Mouse (Mus musculus) skeletal muscle tissue, adult 2 months (tissue): Measurements from ENCODE around the gene Rreb1.
A peak's percentile ranks its signal among the peaks of the same experiment; 100 is the strongest.
"Not testable (repeated sequence)": the region's sequence is repeated elsewhere in the genome, so short reads cannot be mapped to it uniquely, and the experiment has no call there.

ENCODE experiments used
- DNase-seq: peaks from one replicate; pipeline ENCODE4 v3.0.0-alpha.2; 2012; ENCODE audit warnings: low read depth, low spot score

Rreb1 gene

DNA sequence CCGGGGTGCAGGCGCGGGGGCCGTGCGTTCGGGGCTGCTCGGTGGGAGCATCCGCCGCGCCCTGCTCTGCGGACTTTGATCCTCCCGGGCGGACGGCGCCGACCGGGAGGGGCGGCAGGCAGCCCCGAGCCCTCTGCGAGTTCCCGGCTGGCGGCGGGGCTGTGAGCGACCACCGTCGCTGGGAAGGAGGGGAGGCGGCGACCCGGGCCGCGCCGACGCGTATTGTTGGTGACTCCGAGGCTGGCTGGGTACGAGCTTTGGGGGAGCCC, 48.7 kb downstream of the Rreb1 start:
- no peak for DNase-seq

DNA sequence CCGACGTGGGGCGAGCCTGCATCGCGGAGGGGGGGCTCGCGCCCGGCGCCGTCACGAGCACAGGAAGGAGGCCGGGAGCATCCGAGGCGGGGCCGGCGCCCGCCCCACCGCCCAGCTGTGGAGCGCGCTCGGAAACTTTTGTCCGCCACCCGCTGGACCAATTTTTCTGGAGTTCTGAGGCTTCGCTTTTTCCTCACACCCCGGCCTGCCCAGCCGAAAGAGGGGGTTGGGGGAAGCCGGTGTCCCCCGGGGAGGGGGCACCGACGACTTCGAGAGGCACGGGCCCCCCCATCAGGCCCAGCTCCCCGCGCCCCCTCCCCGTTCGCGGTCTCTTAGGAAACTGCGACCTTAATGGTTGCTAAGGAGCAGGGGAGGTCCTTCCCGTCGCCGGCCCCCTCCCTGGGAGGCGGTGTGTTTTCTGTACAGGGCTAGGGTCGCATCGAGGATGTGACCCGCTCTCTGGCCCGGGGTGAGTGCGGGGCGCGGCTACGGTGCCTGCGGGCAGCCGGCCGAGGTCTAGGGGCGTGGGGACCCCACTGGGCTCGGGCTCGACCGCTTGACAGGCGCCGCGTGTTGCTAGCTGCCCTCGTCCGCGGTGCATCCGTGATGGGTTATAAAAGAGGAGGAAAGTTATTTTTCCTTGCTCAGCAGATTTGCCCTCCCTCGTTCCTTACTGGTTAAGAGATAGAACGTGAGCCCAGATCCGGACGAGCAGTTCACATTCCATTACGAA, 49.2 kb downstream of the Rreb1 start:
- peak; percentile 54 for DNase-seq

DNA sequence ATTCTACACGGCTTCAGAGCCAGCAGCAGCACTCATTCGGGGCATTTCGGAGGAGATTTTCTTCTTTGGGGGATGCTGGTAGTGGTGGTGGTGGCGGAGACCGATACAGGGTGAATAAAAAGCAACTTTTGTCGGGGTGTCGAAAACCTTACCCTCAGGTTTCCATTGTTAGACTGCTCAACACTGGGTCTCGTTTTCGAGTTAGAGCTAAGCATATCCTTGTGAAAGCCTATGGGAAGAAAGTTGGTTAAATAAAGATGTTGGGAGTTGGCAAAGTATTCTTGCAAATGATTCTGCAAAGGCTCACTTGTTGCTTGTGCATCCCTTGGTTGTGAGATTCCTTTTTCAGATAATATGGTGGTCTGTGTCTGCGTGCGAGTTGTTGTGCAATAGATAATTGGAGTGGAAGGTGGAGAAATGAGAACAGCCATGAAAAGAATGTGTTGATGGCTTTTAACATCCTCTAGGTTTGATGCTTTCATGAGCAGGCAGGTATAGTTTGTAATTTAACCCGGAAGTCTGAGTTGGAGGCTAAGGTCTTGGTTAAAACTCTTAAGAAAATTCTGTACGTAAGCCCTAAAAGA, 49.9 kb downstream of the Rreb1 start:
- DNase-seq: no peak

DNA sequence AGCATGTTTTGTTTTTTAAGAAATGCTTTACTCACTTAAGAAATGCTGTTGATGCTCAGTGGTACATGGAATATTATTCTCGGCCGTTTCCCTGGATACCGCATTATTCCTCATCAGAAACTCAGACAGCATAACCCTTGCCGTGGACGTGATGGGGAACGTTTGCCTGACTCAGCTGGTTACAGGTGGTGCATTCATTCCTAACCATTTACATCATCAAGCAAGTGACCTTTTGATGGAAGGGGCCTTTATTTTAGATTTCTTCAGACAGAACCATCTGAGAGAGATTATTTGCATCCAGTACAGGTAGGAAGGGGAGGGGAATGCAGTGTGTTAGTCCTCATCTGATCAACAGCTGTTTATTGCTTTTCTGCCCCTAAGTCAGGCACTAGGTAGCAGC, 50.7 kb downstream of the Rreb1 start:
- DNase-seq: no peak

DNA sequence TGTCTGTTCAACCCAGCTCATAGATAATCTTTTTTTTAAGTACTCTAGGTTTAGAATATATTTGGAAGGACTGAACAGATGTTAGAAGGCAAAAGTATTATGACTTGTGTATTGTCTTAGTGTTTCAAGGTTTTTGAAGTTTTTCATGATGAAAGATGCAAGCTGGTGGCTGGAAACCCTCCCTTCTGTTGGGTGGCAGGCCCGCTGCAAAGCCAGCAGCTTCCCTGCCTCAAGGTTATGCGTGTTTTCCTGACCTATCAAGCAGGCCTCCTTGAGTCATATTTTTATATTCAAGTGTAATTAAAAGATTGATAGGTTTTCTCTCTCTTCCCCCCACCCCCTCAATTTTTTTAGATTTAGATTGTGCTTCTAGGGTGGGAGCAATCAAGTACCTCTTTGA, 52.1 kb downstream of the Rreb1 start:
- DNase-seq: no peak

DNA sequence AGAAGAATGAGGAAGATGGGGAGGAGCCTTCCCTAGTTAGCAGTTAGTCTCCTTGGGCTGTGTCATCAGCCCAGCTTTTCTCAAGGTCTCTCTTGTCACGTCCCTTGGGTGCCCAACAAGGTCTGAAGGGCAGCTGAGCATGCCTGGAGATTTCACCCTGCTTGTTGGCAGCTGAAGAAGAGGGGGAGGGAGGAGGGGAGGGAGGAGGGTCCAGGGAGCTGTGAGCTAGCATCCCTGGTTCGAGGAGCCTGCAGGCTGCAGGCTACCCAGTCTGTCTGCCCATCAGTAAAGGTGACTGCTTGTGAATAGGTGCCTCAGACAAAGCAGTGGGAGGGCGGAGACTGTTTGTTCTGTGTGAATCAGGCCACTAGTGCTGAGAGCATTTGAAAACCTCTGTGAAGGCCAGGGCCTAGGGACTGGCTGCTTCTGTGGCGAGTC, 52.7 kb downstream of the Rreb1 start:
- DNase-seq: no peak

DNA sequence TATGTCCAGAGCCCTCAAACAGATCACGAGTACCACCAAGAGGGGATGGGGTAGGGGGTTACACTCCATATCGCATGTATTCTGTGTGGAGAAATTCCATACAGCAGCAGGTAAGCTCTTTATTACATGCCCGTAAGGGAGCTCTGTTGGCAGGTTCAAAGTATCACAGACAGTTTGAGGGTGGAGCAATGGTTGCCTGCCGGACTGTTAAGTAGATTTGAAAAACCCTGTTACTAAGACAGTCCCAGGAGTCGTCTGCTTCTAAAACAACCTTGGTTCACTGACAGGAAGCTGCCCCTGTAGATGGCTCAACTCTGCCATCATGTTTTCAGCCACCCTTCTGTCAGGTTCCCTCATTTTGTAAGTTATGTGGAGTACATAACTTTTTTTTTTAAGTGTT, 54.3 kb downstream of the Rreb1 start:
- DNase-seq: no peak

DNA sequence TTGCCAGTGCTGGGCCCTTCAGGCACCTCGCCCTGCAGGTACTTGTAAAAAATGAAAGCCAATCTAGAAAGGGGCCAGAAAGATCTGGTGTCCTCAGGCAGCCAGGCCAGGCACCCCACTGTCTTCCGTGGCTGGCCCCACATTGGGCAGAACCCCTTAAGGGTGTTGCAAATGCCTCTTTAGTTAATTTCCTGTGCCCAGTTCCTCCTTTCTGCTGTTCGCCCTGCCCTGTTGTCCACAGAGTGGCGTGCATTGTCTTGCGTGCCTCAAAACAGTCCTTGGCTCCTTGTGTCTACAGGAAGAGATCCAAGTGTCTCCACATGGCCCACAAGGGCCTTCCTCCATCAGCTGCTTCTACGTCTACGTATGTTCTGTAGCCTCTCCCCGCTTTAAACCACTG, 55.3 kb downstream of the Rreb1 start:
- no peak for DNase-seq

DNA sequence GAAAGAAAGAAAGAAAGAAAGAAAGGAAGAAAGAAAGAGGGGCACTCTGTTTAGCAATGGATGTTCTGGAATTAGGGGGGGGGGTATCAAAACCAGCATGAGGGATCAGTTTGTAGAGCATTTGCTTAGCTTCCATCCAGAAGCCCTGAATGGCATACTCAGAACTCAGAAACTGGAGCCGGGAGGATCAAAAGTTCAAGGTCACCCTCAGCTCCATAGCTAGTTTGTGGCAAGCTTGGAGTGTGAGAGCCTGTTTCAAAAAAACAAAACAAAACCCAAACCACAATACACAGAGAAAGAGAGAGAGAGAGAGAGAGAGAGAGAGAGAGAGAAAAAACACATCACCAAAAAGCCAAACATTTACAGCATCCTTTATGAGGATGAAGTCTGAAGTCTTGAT, 57.1 kb downstream of the Rreb1 start:
- no peak for DNase-seq

DNA sequence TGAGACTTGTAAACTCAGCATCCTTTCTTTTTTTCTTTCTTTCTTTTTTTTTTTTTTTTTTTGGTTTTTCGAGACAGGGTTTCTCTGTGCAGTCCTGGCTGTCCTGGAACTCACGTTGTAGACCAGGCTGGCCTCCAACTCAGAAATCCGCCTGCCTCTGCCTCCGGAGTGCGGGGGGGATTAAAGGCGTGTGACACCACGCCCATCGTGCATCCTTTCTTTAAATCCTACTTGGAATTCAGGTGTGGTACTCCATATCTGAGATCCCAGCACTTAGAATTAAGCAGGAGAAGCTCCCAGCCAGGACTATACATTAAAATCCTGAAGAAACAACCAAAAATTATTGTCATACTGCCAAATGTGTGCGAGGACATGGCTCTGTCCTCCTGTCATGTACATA, 57.6 kb downstream of the Rreb1 start:
- not testable (repeated sequence) for DNase-seq

DNA sequence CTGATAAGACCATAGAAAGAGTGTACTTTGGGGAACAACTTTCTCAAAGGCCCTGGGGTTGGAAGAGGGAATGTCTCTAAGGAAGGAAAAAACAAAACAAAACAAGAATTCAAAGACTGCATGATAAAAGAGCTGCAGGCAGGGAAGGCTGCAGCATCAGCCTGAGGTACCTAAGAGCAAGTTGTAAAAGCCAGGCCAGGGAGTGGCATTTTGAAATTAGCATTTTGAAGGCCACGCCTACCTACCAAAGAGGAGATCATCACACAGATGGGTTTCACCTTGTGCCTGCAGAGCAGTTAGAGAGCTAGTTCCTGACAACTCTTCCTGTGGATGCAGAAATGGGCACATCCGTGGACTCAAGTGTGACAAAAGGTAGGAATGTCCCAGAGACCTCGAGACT, 59.2 kb downstream of the Rreb1 start:
- DNase-seq: no peak

DNA sequence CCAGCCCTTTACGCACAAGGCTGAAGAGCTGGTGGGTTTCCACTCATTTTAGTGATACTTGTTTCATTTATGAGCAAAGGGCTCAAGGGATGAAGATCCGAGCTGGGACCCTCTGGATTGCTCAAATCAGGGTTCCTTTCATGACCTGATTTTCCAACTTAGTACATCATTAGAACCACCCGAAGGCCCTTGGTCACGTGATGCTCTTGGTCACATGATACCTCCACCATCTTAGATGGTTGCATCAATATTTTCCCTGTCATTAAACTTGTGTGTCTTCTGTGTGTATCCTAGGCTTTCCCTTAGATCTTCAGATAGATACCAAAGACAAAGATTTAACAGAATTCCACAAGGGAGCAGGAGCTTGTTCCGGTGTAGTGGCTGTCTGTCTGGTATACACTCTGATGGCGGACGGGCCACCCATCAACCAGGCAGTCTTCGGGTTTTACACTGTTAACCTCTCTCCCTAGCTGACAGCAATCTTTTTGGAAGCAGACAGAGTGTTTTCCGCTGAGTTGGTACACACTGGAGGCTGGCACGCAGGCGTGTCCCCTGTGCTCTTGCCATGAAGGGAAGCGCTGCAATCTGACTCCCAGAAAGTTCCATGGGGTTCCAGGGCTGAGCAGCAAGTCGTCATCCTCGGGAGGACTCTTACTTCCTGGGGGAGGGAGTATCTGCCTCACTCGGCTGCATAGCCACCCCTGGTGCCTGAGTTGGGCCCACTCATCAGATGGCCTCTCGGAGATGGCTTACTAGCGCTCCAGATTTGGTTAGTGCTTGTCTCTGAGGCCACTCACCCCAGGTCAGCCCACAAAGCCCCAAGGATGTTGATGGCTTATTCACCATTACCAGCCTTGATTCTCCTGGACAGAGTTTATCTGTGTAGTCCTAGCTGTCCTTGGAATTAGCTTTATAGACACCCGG, 60.3 kb downstream of the Rreb1 start:
- DNase-seq: peak; percentile 72

DNA sequence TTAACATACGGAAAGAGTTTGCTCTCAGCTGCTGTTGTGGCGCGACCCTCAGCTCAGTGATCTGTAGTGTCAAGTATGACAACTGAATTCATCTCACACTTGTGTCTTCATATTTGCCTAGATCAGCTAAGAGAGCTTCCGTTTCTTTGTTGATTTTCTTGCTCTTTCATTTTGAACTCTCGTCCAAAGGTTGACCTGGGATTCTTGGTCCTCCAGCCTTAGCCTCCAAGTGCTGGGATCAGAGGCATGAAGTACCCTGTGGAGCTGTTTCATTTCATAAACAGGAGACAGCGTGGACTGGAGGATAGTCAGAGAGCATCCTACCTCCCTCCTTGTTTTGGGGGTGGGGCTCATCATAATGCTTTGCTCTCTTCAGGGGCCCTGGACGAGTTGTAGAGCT, 65.0 kb downstream of the Rreb1 start:
- DNase-seq: no peak

DNA sequence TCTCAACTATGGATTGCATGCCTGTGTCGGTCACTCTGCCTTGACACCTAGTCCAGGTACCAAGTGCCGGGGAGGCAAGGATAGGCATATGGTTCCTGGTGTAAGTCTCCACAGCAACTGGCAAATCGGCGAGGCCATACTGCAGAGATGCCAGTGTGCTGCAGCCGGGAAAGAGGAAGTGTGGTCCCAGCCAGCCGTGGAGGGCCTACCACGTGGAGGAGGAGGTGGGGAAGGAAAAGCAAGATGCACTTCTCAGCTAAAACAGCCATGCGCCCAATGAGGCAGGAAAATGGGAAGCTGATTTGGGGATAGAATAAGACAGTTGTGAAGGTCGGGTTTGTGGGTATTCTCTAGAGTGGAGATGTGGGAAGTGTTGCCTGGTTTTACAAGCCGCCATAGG, 65.6 kb downstream of the Rreb1 start:
- no peak for DNase-seq

DNA sequence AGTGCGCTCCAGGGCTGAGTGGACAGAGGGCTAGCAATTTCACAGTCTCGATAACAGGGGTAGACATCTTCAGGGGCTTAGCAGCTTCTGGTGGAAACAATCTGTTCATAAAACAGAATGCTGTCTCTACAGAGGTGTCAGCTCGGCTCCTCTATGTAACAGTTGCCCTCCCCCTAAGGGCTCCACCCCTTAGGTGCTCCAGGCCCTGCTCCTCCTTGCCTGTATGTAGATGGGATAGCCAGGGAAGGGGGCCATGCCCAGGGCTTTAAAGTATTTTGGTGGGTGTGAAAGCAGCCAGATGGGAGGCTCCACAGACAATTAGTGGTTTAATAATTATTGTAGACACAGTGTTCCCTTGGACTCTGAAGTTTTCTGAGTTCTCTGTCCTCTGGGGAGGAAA, 67.0 kb downstream of the Rreb1 start:
- DNase-seq: no peak

DNA sequence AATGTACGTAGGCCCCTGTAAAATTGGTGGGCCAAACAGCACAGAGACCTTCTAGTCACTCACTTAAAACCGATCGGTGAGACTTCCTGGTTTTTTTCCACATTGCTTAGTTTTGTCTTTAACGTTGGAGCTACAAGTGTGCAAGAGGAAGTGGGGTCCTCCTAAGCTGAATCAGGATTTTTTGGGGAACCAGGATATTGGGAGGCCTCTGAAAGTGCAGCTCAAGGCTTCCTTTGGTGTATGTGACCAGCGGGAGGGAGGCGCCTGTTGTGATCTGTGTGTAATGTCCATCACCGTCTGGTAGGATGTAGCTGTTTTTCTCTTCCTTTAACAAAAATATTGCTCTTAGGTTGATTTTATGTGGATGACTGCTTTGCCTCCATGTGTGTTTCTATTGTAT, 67.4 kb downstream of the Rreb1 start:
- no peak for DNase-seq

DNA sequence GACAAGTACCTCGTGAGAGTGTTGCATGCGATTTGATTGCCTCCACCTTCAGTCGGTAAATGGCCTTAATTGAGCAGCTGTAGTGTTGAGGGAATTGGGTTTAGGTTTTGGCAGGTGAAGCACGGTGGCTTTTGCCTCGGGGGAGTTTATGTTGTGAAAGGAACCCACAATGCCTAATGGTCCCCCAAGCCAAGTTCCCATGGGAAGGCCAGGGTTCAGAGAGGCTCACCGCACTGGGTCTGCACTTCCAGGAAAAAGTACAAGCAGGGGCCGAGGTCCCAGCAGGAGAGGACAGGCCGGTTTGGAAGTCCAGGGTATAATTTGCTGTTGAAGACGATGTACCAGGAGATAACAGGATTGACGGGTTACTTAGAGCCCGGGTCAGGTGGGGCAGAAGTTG, 68.3 kb downstream of the Rreb1 start:
- DNase-seq: no peak

DNA sequence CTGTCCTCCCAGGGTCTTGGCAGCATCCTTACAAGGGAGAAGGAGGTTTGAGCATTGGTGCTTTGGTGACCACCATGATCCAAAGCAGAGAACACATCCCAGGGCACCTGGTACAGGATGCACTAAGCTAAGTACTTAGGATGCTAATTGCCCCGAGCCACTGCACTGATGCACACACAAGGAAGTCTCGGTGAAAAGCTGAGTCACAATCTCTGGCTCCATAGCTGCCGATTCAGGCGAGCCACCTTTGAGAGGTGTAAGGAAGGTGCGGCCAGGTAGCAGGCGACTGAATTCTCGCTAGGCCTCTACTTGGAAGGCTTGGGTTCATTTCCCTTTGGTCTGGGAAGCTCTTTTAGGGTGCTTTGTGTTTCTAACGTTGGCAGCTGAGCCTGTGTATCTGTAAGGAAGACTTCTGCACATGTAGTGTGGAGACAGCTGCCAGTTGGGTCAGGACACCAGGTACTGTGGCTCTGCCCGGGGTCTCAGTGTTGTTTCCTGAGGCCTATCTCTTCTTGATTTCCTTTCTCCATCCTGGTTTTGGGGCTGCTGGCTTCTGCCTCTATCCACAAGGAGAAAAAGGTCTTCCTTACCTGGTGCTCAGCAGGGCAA, 68.9 kb downstream of the Rreb1 start:
- DNase-seq: no peak

DNA sequence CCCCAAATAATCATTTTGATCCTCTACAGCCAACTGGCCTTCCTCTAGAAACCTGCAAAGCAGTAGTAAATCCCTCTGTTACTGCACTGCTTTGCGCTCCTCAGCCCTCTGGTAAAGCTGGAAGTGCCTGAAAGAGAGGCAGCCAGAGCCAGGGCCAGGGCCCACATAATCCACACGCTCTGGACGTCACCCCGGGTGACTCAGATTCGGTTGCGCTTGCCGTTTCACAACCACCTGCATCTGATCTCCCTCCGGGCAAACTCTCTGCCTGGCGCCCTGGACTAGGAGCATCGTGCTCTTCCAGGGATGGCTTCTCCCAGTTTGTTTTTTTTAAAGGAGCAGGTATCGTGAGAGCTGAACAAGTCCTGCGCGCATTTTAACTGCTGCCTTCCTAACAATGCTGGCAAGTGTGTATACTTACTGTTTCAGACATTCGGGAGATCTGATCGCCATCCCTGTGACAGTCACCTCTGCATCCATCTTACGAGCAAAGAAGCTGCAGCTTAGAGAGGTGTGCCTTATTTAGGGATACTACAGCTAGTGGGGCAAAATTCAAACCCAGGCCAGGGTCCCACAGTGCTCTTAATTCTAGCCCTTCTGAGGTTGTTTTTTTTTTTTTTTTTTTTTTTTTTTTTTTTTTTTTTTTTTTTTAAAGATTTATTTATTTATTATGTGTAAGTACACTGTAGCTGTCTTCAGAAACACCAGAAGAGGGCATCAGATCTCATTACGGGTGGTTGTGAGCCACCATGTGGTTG, 69.6 kb downstream of the Rreb1 start:
- DNase-seq: peak; percentile 93

DNA sequence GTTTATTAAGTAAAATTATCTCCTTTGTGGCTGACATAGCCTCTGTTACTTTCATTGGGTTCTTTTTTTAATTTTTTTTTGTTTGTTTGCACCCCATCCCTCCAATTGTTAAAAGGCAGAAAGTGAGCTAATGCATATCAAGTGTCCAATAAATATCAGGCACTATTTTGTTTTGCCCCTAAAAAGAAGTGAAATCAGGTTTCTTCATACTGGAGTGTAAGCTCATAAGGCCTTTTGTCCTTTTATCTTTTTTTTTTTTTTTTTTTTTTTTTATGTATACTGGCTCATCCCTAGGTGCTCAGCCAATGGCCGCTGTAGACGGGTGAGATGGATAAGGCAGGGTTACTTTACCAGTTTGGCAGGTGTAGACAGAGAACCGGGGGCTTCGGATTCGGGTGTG, 70.2 kb downstream of the Rreb1 start:
- DNase-seq: no peak

DNA sequence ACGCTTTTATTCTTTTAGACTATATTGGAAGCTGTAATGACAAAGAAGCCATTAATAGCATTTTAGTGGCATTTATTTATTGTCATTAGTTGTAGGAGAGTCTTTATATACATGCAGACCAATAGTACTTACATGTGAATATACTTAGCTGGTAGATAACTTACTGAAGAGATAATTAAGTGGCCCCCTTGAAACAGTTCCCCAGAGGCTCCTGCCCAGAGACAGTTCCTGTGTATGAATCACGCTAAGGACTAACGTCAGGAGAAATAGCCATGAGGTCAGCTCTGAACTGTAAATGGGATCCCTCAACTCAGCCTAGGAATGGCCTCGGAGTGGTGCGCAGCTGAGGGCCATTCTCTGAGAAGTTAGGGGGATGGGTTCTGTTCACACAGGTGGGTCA, 73.4 kb downstream of the Rreb1 start:
- no peak for DNase-seq

DNA sequence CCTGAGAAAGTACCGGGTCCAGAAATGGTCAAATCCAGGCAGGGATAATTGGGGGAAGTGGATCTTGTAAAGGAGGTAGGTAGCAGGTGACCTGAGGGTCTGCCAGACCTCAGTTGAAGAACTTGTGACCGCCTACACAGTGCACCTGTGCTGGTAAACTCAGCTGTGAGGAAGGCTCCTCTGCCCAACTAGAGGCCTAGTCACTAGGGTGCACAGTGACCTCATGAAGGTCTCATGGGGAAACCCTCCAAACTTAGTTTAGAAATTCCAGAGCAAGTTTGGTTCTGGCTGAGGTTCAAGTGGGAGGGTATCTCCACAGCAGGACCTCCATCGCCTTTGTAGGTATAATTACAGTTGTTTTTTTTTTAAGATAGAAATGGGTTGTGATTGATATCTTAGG, 74.7 kb downstream of the Rreb1 start:
- no peak for DNase-seq
